Mouse (Mus musculus): Measurements from ENCODE around the gene Bcat1. TPM values are rescaled to one million over a fixed set of nuclear protein-coding genes. Genes with fewer than 3 reads are reported as not detected.

Bcat1 gene
- polyA plus RNA-seq, 2 experiments, result 10.9 to 34.0 TPM

DNA sequence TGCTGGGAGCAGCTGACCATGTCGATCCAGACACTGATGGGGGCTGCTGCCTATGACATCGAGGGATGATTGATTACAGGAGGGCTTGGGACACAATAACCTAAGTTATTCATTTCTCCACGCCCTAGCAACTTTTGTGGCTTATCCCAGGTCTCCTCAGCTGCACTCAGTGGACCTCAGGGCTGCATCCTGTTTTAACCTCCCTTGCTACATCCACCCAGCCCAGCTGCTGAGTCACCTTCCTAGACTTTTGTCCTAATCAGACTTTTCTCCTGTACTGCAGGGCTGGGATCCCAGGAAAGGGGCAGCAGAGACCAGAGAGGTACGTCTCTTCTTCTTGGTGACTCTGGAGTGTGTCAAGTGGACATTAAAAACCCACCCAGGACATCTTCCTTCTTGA is 19.9 kb downstream of the Bcat1 start:
- Histone ChIP-seq H3K4me3 (replicated peaks; ENCODE audit: low read length) (no peak overlapping the region), H3K9me3 (ENCODE audit: control insufficient read depth, low read length) (no peaks in the 10 kb centered on the region), H3K36me3 (ENCODE audit: control insufficient read depth, insufficient read depth, low read length) (no peaks in the 10 kb centered on the region), H3K4me1 (ENCODE audit: control insufficient read depth, insufficient read depth, low read length) (no peaks in the 10 kb centered on the region), H3K27ac (replicated peaks; ENCODE audit: low read depth, low read length) (no peak overlapping the region), H3K27me3 (ENCODE audit: control insufficient read depth, insufficient read depth, low read length) (no peaks in the 10 kb centered on the region), H3K4me2 (replicated peaks; ENCODE audit: low read depth, low read length, severe bottlenecking) (no peak overlapping the region), H3K9ac (ENCODE audit: low read depth, low read length, severe bottlenecking) (no peak overlapping the region)
- DNase-seq (ENCODE audit: low spot score) (no peak), ATAC-seq (ENCODE audit: low FRiP score, low read depth) (no peak)
- 70% methylated on average over 4 of the region's 4 CpGs for WGBS
- no peak for TF ChIP-seq POLR2A (IDR thresholded peaks at IDR 0.05; ENCODE audit: borderline replicate concordance, extremely low read depth, insufficient read depth, insufficient read length)

- Histone ChIP-seq H3K27me3 (ENCODE audit: control insufficient read depth, insufficient read depth, low read length) (no peaks in the 10 kb centered on the region), H3K36me3 (ENCODE audit: control insufficient read depth, insufficient read depth, low read length) (no peaks in the 10 kb centered on the region), H3K9ac (ENCODE audit: low read depth, low read length, severe bottlenecking) (no peak overlapping the region), H3K4me1 (ENCODE audit: control insufficient read depth, insufficient read depth, low read length) (no peaks in the 10 kb centered on the region), H3K9me3 (ENCODE audit: control insufficient read depth, low read length) (no peaks in the 10 kb centered on the region), H3K4me3 (replicated peaks; ENCODE audit: low read length) (no peak overlapping the region), H3K27ac (replicated peaks; ENCODE audit: low read depth, low read length) (no peak overlapping the region), H3K4me2 (replicated peaks; ENCODE audit: low read depth, low read length, severe bottlenecking) (no peak overlapping the region)
- DNase-seq (ENCODE audit: low spot score), result no peak
- 57% methylated on average over 6 of the region's 6 CpGs for WGBS
- ATAC-seq (ENCODE audit: low FRiP score, low read depth), result no peak
- TF ChIP-seq POLR2A (IDR thresholded peaks at IDR 0.05; ENCODE audit: borderline replicate concordance, extremely low read depth, insufficient read depth, insufficient read length), result no peak
These were observed 20.6 kb downstream of the Bcat1 start for GRCm38 (mm10) chr6:145055277-145055858.

- no peaks in the 10 kb centered on the region for H3K36me3 ChIP-seq (ENCODE audit: control insufficient read depth, insufficient read depth, low read length)
- H3K27me3 ChIP-seq (ENCODE audit: control insufficient read depth, insufficient read depth, low read length), result peaks cover 4% of the 10 kb centered on the region; the same call in 1 of the 2 replicates
- DNase-seq (ENCODE audit: low spot score) (no peak), ATAC-seq (ENCODE audit: low FRiP score, low read depth) (no peak)
- H3K27ac ChIP-seq (replicated peaks; ENCODE audit: low read depth, low read length), result no peak overlapping the region
- H3K4me3 ChIP-seq (replicated peaks; ENCODE audit: low read length), result no peak overlapping the region
- peaks cover 5% of the 10 kb centered on the region; the same call in 1 of the 2 replicates for H3K4me1 ChIP-seq (ENCODE audit: control insufficient read depth, insufficient read depth, low read length)
- no peaks in the 10 kb centered on the region for H3K9me3 ChIP-seq (ENCODE audit: control insufficient read depth, low read length)
- no peak overlapping the region for H3K4me2 ChIP-seq (replicated peaks; ENCODE audit: low read depth, low read length, severe bottlenecking)
- 46% methylated on average over 2 of the region's 2 CpGs for WGBS
- no peak for TF ChIP-seq POLR2A (IDR thresholded peaks at IDR 0.05; ENCODE audit: borderline replicate concordance, extremely low read depth, insufficient read depth, insufficient read length)
- H3K9ac ChIP-seq (ENCODE audit: low read depth, low read length, severe bottlenecking), result no peak overlapping the region
These were observed 23.3 kb downstream of the Bcat1 start for GRCm38 (mm10) chr6:145052669-145053068.

GRCm38 (mm10) chr6:145050899-145051298 is 25.1 kb downstream of the Bcat1 start:
- Histone ChIP-seq H3K4me1 (ENCODE audit: control insufficient read depth, insufficient read depth, low read length) (peaks cover 5% of the 10 kb centered on the region; the same call in 1 of the 2 replicates), H3K4me2 (replicated peaks; ENCODE audit: low read depth, low read length, severe bottlenecking) (no peak overlapping the region), H3K4me3 (replicated peaks; ENCODE audit: low read length) (no peak overlapping the region), H3K27me3 (ENCODE audit: control insufficient read depth, insufficient read depth, low read length) (peaks cover 4% of the 10 kb centered on the region; the same call in 1 of the 2 replicates), H3K36me3 (ENCODE audit: control insufficient read depth, insufficient read depth, low read length) (no peaks in the 10 kb centered on the region), H3K9ac (ENCODE audit: low read depth, low read length, severe bottlenecking) (no peak overlapping the region), H3K9me3 (ENCODE audit: control insufficient read depth, low read length) (no peaks in the 10 kb centered on the region), H3K27ac (replicated peaks; ENCODE audit: low read depth, low read length) (no peak overlapping the region)
- 30% methylated on average over 3 of the region's 3 CpGs for WGBS
- no peak for TF ChIP-seq POLR2A (IDR thresholded peaks at IDR 0.05; ENCODE audit: borderline replicate concordance, extremely low read depth, insufficient read depth, insufficient read length)
- no peak for DNase-seq (ENCODE audit: low spot score)
- ATAC-seq (ENCODE audit: low FRiP score, low read depth), result no peak

DNA sequence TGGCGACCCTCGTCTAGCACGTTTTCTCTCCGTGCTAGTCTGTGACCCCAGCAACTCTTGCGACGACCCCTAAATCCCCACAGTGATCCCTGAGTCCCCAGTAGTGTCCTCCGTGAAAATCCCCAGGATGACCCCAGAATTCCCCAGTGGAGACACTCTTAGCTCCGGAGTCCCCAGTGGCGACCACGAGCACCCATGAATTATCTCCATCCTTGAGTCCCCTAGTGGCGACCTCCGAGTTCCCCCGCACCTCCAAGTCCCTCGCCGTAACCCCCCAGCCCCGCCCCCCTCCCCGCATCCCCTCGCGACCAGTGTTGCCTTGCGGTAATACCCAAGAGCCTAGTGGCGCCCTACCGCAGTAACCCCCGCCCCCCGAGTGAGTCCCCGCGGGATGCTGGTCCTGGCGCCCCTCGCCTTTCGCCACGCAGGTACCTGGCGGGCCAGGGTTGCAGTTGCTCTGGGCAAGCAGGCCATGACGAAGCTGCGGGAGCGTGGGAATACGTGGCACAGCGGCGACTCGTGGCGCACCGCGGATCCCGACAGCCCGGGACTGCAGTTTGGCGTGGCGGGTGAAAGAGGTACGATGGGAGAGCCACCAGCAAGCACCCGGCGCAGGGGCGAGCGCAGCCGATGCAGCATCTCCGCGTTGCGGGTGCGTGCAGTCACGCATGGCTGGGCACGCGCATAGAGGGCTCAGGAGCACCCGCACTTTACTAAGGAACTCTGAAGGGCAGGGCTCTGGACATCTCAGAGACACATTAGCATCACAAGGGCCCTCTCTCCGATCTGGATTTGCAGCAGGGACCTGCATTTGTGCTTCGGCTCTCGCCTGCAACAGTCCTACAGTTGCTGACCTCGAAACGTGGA is 27.6 kb downstream of the Bcat1 start:
- no peak for TF ChIP-seq POLR2A (IDR thresholded peaks at IDR 0.05; ENCODE audit: borderline replicate concordance, extremely low read depth, insufficient read depth, insufficient read length)
- Histone ChIP-seq H3K4me3 (replicated peaks; ENCODE audit: low read length) (peak overlapping the region; percentile 46), H3K9me3 (ENCODE audit: control insufficient read depth, low read length) (no peaks in the 10 kb centered on the region), H3K27ac (replicated peaks; ENCODE audit: low read depth, low read length) (no peak overlapping the region), H3K36me3 (ENCODE audit: control insufficient read depth, insufficient read depth, low read length) (no peaks in the 10 kb centered on the region), H3K4me2 (replicated peaks; ENCODE audit: low read depth, low read length, severe bottlenecking) (peak overlapping the region; percentile 93), H3K9ac (ENCODE audit: low read depth, low read length, severe bottlenecking) (peak overlapping the region; percentile 47), H3K27me3 (ENCODE audit: control insufficient read depth, insufficient read depth, low read length) (peaks cover 4% of the 10 kb centered on the region; the same call in 1 of the 2 replicates), H3K4me1 (ENCODE audit: control insufficient read depth, insufficient read depth, low read length) (peaks cover 5% of the 10 kb centered on the region; the same call in 1 of the 2 replicates)
- DNase-seq (ENCODE audit: low spot score) (no peak), ATAC-seq (ENCODE audit: low FRiP score, low read depth) (peak; percentile 31; the same call in 1 of the 2 replicates)
- 14% methylated on average over 62 of the region's 64 CpGs for WGBS

Measured in limb, embryonic 14.5 days (tissue).